Mouse (Mus musculus): ENCODE data around the gene Zrsr2.

Zrsr2 gene

GRCm38 (mm10) chrX:163885539-163885981 is 72.9 kb downstream of the Zrsr2 start:
- DNase-seq (ENCODE audit: low read depth, low spot score), result no peak

Measured in CD4-positive, CD25-positive, alpha-beta regulatory T cell, adult 2 months (primary cell).